Mouse (Mus musculus): ENCODE measurements around the gene Slbp. TPM values are rescaled to one million over a fixed set of nuclear protein-coding genes. Genes with fewer than 3 reads are reported as not detected.

Gene Slbp
- polyA plus RNA-seq, 1 experiment = 27.1 TPM

GRCm38 (mm10) chr5:33622671-33623070, 29.7 kb downstream of the Slbp start:
- TF ChIP-seq CTCF (IDR thresholded peaks at IDR 0.05; ENCODE audit: extremely low read depth, insufficient read depth, insufficient read length, insufficient replicate concordance) = no peak
- H3K27ac ChIP-seq (ENCODE audit: insufficient read depth, low read length) = no peak overlapping the region
- H3K4me3 ChIP-seq (ENCODE audit: extremely low read depth, insufficient read depth, insufficient read length) = no peak overlapping the region
- H3K4me1 ChIP-seq (ENCODE audit: control insufficient read depth, insufficient read depth, insufficient read length) = peaks cover under 1% of the 10 kb centered on the region; the same call in 1 of the 2 replicates
- 91% methylated on average over 2 of the region's 2 CpGs for WGBS
- no peak for DNase-seq (ENCODE audit: low read depth in 1 of 2, low spot score in 2 of 2)
- no peaks in the 10 kb centered on the region for H3K36me3 ChIP-seq (ENCODE audit: control insufficient read depth, insufficient read depth, low read length)
- no peaks in the 10 kb centered on the region for H3K27me3 ChIP-seq (ENCODE audit: control insufficient read depth, insufficient read depth, low read length)

DNA sequence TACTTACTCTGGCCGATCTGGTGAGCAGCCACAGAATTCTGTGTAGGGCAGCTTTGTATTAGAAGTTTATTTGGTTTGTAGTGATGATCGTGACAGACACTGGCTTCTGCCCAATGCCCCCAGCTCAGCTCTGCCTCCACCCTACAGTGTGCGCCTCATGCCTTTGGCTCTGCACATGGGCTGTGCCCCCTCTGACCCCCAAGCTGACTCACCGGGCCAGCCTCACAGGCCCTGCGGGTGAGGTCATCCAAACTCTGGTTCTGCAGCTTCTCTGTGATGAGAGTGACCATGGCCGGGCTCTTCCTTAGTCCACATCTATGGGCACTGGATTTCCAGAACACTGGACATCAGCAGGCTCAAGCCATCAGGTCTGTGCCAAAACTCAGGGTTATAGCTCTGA, 38.0 kb downstream of the Slbp start:
- DNase-seq (ENCODE audit: low read depth in 1 of 2, low spot score in 2 of 2) = no peak
- 88% methylated on average over 6 of the region's 6 CpGs for WGBS
- peaks cover 19% of the 10 kb centered on the region for H3K36me3 ChIP-seq (ENCODE audit: control insufficient read depth, insufficient read depth, low read length)

DNA sequence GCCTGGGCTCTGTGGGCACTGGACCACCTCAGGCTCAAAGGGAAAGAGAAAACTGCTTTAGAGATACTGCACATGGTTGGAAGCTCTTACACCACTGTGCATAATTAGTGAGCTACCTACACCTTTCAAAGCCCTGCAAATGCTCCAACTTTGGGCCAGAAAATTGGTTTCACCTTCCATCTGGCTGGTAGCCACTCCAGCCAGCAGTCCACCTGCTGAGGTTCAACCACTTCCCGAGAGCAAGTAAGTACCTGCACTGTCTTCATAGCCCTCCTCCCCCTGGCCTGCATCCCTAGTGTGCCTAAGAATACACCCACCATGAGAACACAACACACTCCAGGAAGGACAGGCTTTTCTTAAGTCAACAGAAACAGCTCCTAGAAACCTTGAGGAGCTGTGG, 40.6 kb downstream of the Slbp start:
- Histone ChIP-seq H3K27me3 (ENCODE audit: control insufficient read depth, insufficient read depth, low read length) (no peaks in the 10 kb centered on the region), H3K27ac (ENCODE audit: insufficient read depth, low read length) (no peak overlapping the region), H3K36me3 (ENCODE audit: control insufficient read depth, insufficient read depth, low read length) (peaks cover 33% of the 10 kb centered on the region), H3K4me3 (ENCODE audit: extremely low read depth, insufficient read depth, insufficient read length) (no peak overlapping the region), H3K4me1 (ENCODE audit: control insufficient read depth, insufficient read depth, insufficient read length) (no peaks in the 10 kb centered on the region)
- DNase-seq (ENCODE audit: low read depth in 1 of 2, low spot score in 2 of 2) = no peak
- TF ChIP-seq CTCF (IDR thresholded peaks at IDR 0.05; ENCODE audit: extremely low read depth, insufficient read depth, insufficient read length, insufficient replicate concordance) (no peak), POLR2A (IDR thresholded peaks at IDR 0.05; ENCODE audit: low read depth, low read length) (no peak)
- 94% methylated on average over 1 of the region's 1 CpGs for WGBS

More for the DNA sequence above, 38.0 kb downstream of the Slbp start:
- no peak overlapping the region for H3K4me3 ChIP-seq (ENCODE audit: extremely low read depth, insufficient read depth, insufficient read length)
- TF ChIP-seq CTCF (IDR thresholded peaks at IDR 0.05; ENCODE audit: extremely low read depth, insufficient read depth, insufficient read length, insufficient replicate concordance) (no peak), POLR2A (IDR thresholded peaks at IDR 0.05; ENCODE audit: low read depth, low read length) (no peak)
- H3K4me1 ChIP-seq (ENCODE audit: control insufficient read depth, insufficient read depth, insufficient read length) = no peaks in the 10 kb centered on the region
- H3K27me3 ChIP-seq (ENCODE audit: control insufficient read depth, insufficient read depth, low read length) = no peaks in the 10 kb centered on the region
- H3K27ac ChIP-seq (ENCODE audit: insufficient read depth, low read length) = no peak overlapping the region

GRCm38 (mm10) chr5:33609226-33609625, 43.1 kb downstream of the Slbp start:
- no peak overlapping the region for H3K27ac ChIP-seq (ENCODE audit: insufficient read depth, low read length)
- TF ChIP-seq POLR2A (IDR thresholded peaks at IDR 0.05; ENCODE audit: low read depth, low read length) (no peak), CTCF (IDR thresholded peaks at IDR 0.05; ENCODE audit: extremely low read depth, insufficient read depth, insufficient read length, insufficient replicate concordance) (no peak)
- H3K36me3 ChIP-seq (ENCODE audit: control insufficient read depth, insufficient read depth, low read length) = peaks cover 31% of the 10 kb centered on the region
- WGBS = 100% methylated on average over 1 of the region's 1 CpGs
- H3K4me3 ChIP-seq (ENCODE audit: extremely low read depth, insufficient read depth, insufficient read length) = no peak overlapping the region
- no peak for DNase-seq (ENCODE audit: low read depth in 1 of 2, low spot score in 2 of 2)
- H3K4me1 ChIP-seq (ENCODE audit: control insufficient read depth, insufficient read depth, insufficient read length) = no peaks in the 10 kb centered on the region
- no peaks in the 10 kb centered on the region for H3K27me3 ChIP-seq (ENCODE audit: control insufficient read depth, insufficient read depth, low read length)

DNA sequence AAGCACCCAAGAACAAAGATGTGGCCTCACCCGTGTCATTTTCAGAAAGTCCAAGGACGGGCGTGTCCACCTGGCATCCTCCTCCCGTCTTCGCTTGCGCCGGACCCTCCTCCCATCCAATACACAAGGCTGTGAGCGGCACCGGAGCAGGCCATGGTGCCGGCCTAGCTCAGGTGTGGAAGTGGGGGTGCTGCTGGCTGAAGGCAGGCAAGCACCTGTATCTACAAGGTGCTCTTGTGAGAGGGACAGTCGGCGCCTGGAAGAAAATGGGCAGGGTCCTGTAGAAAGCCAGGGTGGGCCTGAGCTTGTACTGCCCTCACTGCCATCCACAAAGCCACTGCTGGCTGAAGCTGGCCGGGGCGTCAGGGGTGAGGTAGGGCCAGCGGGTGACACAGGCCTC, 44.9 kb downstream of the Slbp start:
- Histone ChIP-seq H3K4me3 (ENCODE audit: extremely low read depth, insufficient read depth, insufficient read length) (no peak overlapping the region), H3K4me1 (ENCODE audit: control insufficient read depth, insufficient read depth, insufficient read length) (no peaks in the 10 kb centered on the region), H3K27ac (ENCODE audit: insufficient read depth, low read length) (no peak overlapping the region), H3K36me3 (ENCODE audit: control insufficient read depth, insufficient read depth, low read length) (peaks cover 24% of the 10 kb centered on the region), H3K27me3 (ENCODE audit: control insufficient read depth, insufficient read depth, low read length) (no peaks in the 10 kb centered on the region)
- DNase-seq (ENCODE audit: low read depth in 1 of 2, low spot score in 2 of 2) = no peak
- TF ChIP-seq CTCF (IDR thresholded peaks at IDR 0.05; ENCODE audit: extremely low read depth, insufficient read depth, insufficient read length, insufficient replicate concordance) (no peak), POLR2A (IDR thresholded peaks at IDR 0.05; ENCODE audit: low read depth, low read length) (no peak)
- 96% methylated on average over 15 of the region's 15 CpGs for WGBS

DNA sequence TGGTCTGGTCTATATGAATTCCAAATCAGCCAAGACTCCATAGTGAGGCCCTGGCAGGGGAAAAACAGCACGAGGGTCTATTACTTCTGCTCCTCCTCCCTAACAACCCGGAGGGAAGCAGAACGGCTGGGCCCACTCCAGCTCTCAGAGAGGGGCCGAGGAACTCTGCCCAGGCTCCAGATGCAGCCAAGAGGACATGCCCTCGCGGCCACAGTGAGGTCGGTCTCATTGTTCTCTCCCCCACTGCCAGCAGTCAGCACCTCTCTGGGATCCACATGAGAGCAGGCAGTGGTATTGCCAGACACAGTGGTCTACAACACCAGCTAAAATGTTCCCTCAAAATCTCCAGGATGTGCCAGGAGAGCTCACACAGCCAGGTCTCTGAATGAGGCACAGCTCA, 45.7 kb downstream of the Slbp start:
- H3K36me3 ChIP-seq (ENCODE audit: control insufficient read depth, insufficient read depth, low read length) = peaks cover 21% of the 10 kb centered on the region
- no peak overlapping the region for H3K27ac ChIP-seq (ENCODE audit: insufficient read depth, low read length)
- DNase-seq (ENCODE audit: low read depth in 1 of 2, low spot score in 2 of 2) = no peak
- no peaks in the 10 kb centered on the region for H3K4me1 ChIP-seq (ENCODE audit: control insufficient read depth, insufficient read depth, insufficient read length)
- TF ChIP-seq CTCF (IDR thresholded peaks at IDR 0.05; ENCODE audit: extremely low read depth, insufficient read depth, insufficient read length, insufficient replicate concordance) (no peak), POLR2A (IDR thresholded peaks at IDR 0.05; ENCODE audit: low read depth, low read length) (no peak)
- 93% methylated on average over 7 of the region's 7 CpGs for WGBS
- no peak overlapping the region for H3K4me3 ChIP-seq (ENCODE audit: extremely low read depth, insufficient read depth, insufficient read length)
- no peaks in the 10 kb centered on the region for H3K27me3 ChIP-seq (ENCODE audit: control insufficient read depth, insufficient read depth, low read length)

DNA sequence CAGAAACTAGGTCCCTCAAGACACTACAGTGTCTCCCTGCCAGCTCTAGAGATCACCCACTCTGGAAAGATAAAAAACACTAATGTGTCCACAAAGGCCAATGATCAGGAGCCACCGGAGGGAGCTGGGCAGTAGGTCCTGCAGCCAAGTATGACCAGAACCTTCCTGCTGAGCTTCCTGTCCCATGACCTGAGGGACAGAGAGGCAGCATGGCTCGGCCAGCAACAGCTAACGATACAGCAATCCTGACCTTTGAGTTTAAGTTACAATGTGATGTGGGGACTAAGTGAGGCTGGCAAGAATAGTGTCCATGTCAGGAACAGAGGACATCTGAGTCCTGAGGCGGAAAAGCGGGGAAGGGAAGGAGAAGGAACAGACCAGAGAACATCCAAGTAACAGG, 47.1 kb downstream of the Slbp start:
- DNase-seq (ENCODE audit: low read depth in 1 of 2, low spot score in 2 of 2) = no peak
- Histone ChIP-seq H3K27me3 (ENCODE audit: control insufficient read depth, insufficient read depth, low read length) (no peaks in the 10 kb centered on the region), H3K4me3 (ENCODE audit: extremely low read depth, insufficient read depth, insufficient read length) (no peak overlapping the region), H3K36me3 (ENCODE audit: control insufficient read depth, insufficient read depth, low read length) (peaks cover 23% of the 10 kb centered on the region), H3K4me1 (ENCODE audit: control insufficient read depth, insufficient read depth, insufficient read length) (no peaks in the 10 kb centered on the region), H3K27ac (ENCODE audit: insufficient read depth, low read length) (no peak overlapping the region)
- TF ChIP-seq CTCF (IDR thresholded peaks at IDR 0.05; ENCODE audit: extremely low read depth, insufficient read depth, insufficient read length, insufficient replicate concordance) (no peak), POLR2A (IDR thresholded peaks at IDR 0.05; ENCODE audit: low read depth, low read length) (no peak)
- WGBS = 87% methylated on average over 5 of the region's 5 CpGs

Measured in spleen, adult 2 months (tissue).